Comparison of ENCODE assay signal across 10 mouse cellular contexts in the genomic region with DNA sequence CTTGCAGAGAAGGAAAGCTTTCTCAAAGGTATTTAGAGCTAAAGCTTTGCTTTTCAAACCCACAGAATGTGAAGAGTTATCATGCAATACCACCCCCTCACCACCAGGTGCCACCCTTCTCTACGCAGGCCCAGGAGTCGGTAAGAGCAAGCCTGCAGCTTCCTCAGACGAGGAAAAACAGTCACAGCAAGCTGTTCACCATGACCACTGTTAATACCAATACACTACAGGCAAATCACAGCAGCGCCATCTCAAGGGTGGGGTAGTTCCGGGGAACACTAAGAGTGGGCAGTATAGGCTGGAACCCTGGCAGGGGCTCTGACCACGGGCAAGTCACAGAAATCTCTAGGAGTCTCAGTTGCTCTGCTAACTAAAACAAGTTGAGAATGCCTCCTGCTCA.
DNase-seq lines count a peak whose midpoint lies in the region; ATAC-seq and TF ChIP-seq lines count a peak whose summit lies in the region.
"Had no signal": no experiment of that assay in that cellular context is flagged by ENCODE, and none has a peak within 500 bp of the region (broad histone marks: within the 10 kb centered on the region; RNA-seq: fewer than 3 reads in every experiment).

No protein-coding gene starts in this region.

- no peaks in the 10 kb centered on the region for H3K4me1 ChIP-seq in intestine, postnatal 0 days (replicated peaks; ENCODE audit: control insufficient read depth, insufficient read depth, low read length)
- H3K4me1 ChIP-seq in intestine, embryonic 15.5 days (replicated peaks) = no peaks in the 10 kb centered on the region
- H3K4me1 ChIP-seq: embryonic facial prominence, embryonic 15.5 days; lung, embryonic 15.5 days had no signal

- DNase-seq in MN1 (ENCODE audit: low spot score) = peak; percentile 63
- DNase-seq in heart, postnatal 36 days = peak; percentile 28 to 39
- DNase-seq in left cerebral cortex, postnatal 4 days = peak; percentile 36
- peak; percentile 59 for DNase-seq in naive thymus-derived CD4-positive, alpha-beta T cell, adult 2 months (ENCODE audit: low read depth)
- peak; percentile 13 to 59 for DNase-seq in thymus, postnatal 10 days (ENCODE audit: low spot score in 2 of 2)

- no peak overlapping the region for H3K4me3 ChIP-seq in intestine, postnatal 0 days (ENCODE audit: low read depth, low read length)
- no peak overlapping the region for H3K4me3 ChIP-seq in intestine, embryonic 15.5 days (replicated peaks)
- H3K4me3 ChIP-seq: embryonic facial prominence, embryonic 15.5 days; lung, embryonic 15.5 days had no signal

- intact Hi-C loops in heart, postnatal 36 days (cut with DNase I) = loop anchor here (1.0 to 10.0 kb wide), 3 partner anchors 42 to 360 kb away; no protein-coding TSS in a partner anchor
- intact Hi-C loops in left cerebral cortex, postnatal 4 days (cut with DNase I) = no loop called here

- no peaks in the 10 kb centered on the region for H3K9me3 ChIP-seq in intestine, postnatal 0 days (ENCODE audit: control insufficient read depth)
- H3K9me3 ChIP-seq in intestine, embryonic 15.5 days = no peaks in the 10 kb centered on the region
- H3K9me3 ChIP-seq: embryonic facial prominence, embryonic 15.5 days; lung, embryonic 15.5 days had no signal

- H3K27ac ChIP-seq in intestine, postnatal 0 days (ENCODE audit: low read depth, low read length) = no peak overlapping the region
- no peak overlapping the region for H3K27ac ChIP-seq in intestine, embryonic 15.5 days
- H3K27ac ChIP-seq: embryonic facial prominence, embryonic 15.5 days; lung, embryonic 15.5 days had no signal

- H3K4me2 ChIP-seq in intestine, postnatal 0 days (replicated peaks; ENCODE audit: low read depth) = no peak overlapping the region
- no peak overlapping the region for H3K4me2 ChIP-seq in intestine, embryonic 15.5 days (replicated peaks)
- H3K4me2 ChIP-seq: embryonic facial prominence, embryonic 15.5 days; lung, embryonic 15.5 days had no signal

- 68% methylated on average over 6 of the region's 6 CpGs for WGBS in intestine, postnatal 0 days
- WGBS in intestine, embryonic 15.5 days = 64% methylated on average over 6 of the region's 6 CpGs

- no peak for ATAC-seq in intestine, postnatal 0 days
- ATAC-seq in intestine, embryonic 15.5 days = no peak; the same call in 1 of the 2 replicates
- ATAC-seq in common myeloid progenitor, adult 5-6 weeks (replicated peaks; ENCODE audit: low read depth, poor library complexity, severe bottlenecking) = peak; percentile 86

- peaks cover 14% of the 10 kb centered on the region; the same call in 1 of the 2 replicates for H3K36me3 ChIP-seq in intestine, postnatal 0 days (ENCODE audit: control insufficient read depth, insufficient read depth)
- no peaks in the 10 kb centered on the region; the same call in 1 of the 2 replicates for H3K36me3 ChIP-seq in intestine, embryonic 15.5 days

- no peaks in the 10 kb centered on the region for H3K27me3 ChIP-seq in intestine, postnatal 0 days (replicated peaks; ENCODE audit: control insufficient read depth, insufficient read depth, low read length)
- H3K27me3 ChIP-seq in intestine, embryonic 15.5 days (replicated peaks) = no peaks in the 10 kb centered on the region
- H3K27me3 ChIP-seq: embryonic facial prominence, embryonic 15.5 days; lung, embryonic 15.5 days had no signal

- H3K9ac ChIP-seq in intestine, postnatal 0 days (ENCODE audit: low read depth, low read length) = no peak overlapping the region
- no peak overlapping the region for H3K9ac ChIP-seq in intestine, embryonic 15.5 days
- H3K9ac ChIP-seq: embryonic facial prominence, embryonic 15.5 days; lung, embryonic 15.5 days had no signal

- peak; percentile 90 for TF ChIP-seq CTCF in intestine, postnatal 0 days (IDR thresholded peaks at IDR 0.05; ENCODE audit: low read depth)
